16 mouse cellular contexts compared by ENCODE assay signal in genomic region chr16:12932959-12933358, GRCm38 (mm10).
"Had no signal": no experiment of that assay in that cellular context is flagged by ENCODE, and none has a peak within 500 bp of the region (broad histone marks: within the 10 kb centered on the region; RNA-seq: fewer than 3 reads in every experiment).

No protein-coding gene starts in this region.

- H3K9ac ChIP-seq: neural tube, embryonic 13.5 days; neural tube, embryonic 15.5 days; stomach, embryonic 15.5 days had no signal

- H3K36me3 ChIP-seq: neural tube, embryonic 13.5 days; neural tube, embryonic 15.5 days; stomach, embryonic 15.5 days had no signal

- H3K4me2 ChIP-seq: neural tube, embryonic 13.5 days; neural tube, embryonic 15.5 days; stomach, embryonic 15.5 days had no signal

- H3K9me3 ChIP-seq: neural tube, embryonic 13.5 days; neural tube, embryonic 15.5 days; stomach, embryonic 15.5 days had no signal

- H3K4me3 ChIP-seq: neural tube, embryonic 13.5 days; neural tube, embryonic 15.5 days; stomach, embryonic 15.5 days had no signal

- H3K27me3 ChIP-seq: neural tube, embryonic 13.5 days; neural tube, embryonic 15.5 days; stomach, embryonic 15.5 days had no signal

- DNase-seq: retina, postnatal 1 day; right cerebral cortex, adult 18-20 months; right cerebral cortex, postnatal 14 days; right cerebral cortex, postnatal 25 days; right cerebral cortex, postnatal 4 days; spleen, adult 18-20 months; thymus, adult 18-20 months; thymus, adult 2 months; thymus, postnatal 14 days; thymus, postnatal 25 days; thymus, postnatal 36 days; thymus, postnatal 4 days had no signal

- H3K4me1 ChIP-seq: neural tube, embryonic 13.5 days; neural tube, embryonic 15.5 days; stomach, embryonic 15.5 days had no signal

- H3K27ac ChIP-seq: neural tube, embryonic 13.5 days; neural tube, embryonic 15.5 days; stomach, embryonic 15.5 days; stomach, postnatal 0 days had no signal
